Mouse (Mus musculus): ENCODE measurements around the gene Klhl26. TPM values are rescaled to one million over a fixed set of nuclear protein-coding genes. Genes with fewer than 3 reads are reported as not detected.

The Klhl26 gene
- polyA plus RNA-seq (2012; rRNA removed; ENCODE audit: low replicate concordance): 34.4 and 65.1 TPM in 2 replicates

GRCm38 (mm10) chr8:70476333-70477268 is at the start of gene Klhl26:
Gene Klhl26 (minus strand): TSS chr8:70476968.

GRCm38 (mm10) chr8:70510228-70510915 is 33.6 kb upstream of the Klhl26 start, which contains the start of gene Uba52:
Gene Uba52 (minus strand): TSS chr8:70510801.

GRCm38 (mm10) chr8:70506328-70507026 is 29.7 kb upstream of the Klhl26 start, which contains the start of gene Rex1bd:
Gene Rex1bd (minus strand): TSS chr8:70506752.

GRCm38 (mm10) chr8:70492664-70493640 is 16.2 kb upstream of the Klhl26 start, which contains the start of gene Crlf1:
Gene Crlf1 (plus strand): TSS chr8:70493158.

GRCm38 (mm10) chr8:70486941-70487520 is 10.3 kb upstream of the Klhl26 start, which contains the start of gene Tmem59l:
Gene Tmem59l (minus strand): TSS chr8:70487358.

GRCm38 (mm10) chr8:70439055-70439847 is 37.5 kb downstream of the Klhl26 start, which contains the start of gene Crtc1:
Gene Crtc1 (minus strand): TSS chr8:70439579.

Other genes with a start within 250 kb of the Klhl26 start
- gene Sugp2, start 242.7 kb downstream of the Klhl26 start, polyA plus RNA-seq (2012; rRNA removed; ENCODE audit: low replicate concordance): 37.0 and 50.6 TPM in 2 replicates
- 28.9 TPM in 2 replicates for gene Armc6, start 242.5 kb downstream of the Klhl26 start, polyA plus RNA-seq (2012; rRNA removed; ENCODE audit: low replicate concordance)
- 41.4 and 54.4 TPM in 2 replicates for gene Homer3, start 194.1 kb downstream of the Klhl26 start, polyA plus RNA-seq (2012; rRNA removed; ENCODE audit: low replicate concordance)
- gene Ddx49, start 174.5 kb downstream of the Klhl26 start, polyA plus RNA-seq (2012; rRNA removed; ENCODE audit: low replicate concordance): 39.0 and 64.2 TPM in 2 replicates
- 327 and 352 TPM in 2 replicates for gene Cope, start 174.4 kb downstream of the Klhl26 start, polyA plus RNA-seq (2012; rRNA removed; ENCODE audit: low replicate concordance)
- 1.3 and 8.5 TPM in 2 replicates for gene Cers1, start 161.2 kb downstream of the Klhl26 start, polyA plus RNA-seq (2012; rRNA removed; ENCODE audit: low replicate concordance)
- 0.53 and 1.3 TPM in 2 replicates for gene Gdf1, start 147.2 kb downstream of the Klhl26 start, polyA plus RNA-seq (2012; rRNA removed; ENCODE audit: low replicate concordance)
- 24.6 and 43.5 TPM in 2 replicates for gene Upf1, start 123.7 kb downstream of the Klhl26 start, polyA plus RNA-seq (2012; rRNA removed; ENCODE audit: low replicate concordance)
- gene Comp, start 103.4 kb downstream of the Klhl26 start, polyA plus RNA-seq (2012; rRNA removed; ENCODE audit: low replicate concordance): 1.2 TPM in 2 replicates
- gene Crtc1, start 37.4 kb downstream of the Klhl26 start, polyA plus RNA-seq (2012; rRNA removed; ENCODE audit: low replicate concordance): 13.5 and 36.3 TPM in 2 replicates
- 7.8 TPM in 1 of 2 replicates, not detected in the other for gene Tmem59l, start 10.4 kb upstream of the Klhl26 start, polyA plus RNA-seq (2012; rRNA removed; ENCODE audit: low replicate concordance)
- 2.6 and 5.6 TPM in 2 replicates for gene Crlf1, start 16.2 kb upstream of the Klhl26 start, polyA plus RNA-seq (2012; rRNA removed; ENCODE audit: low replicate concordance)
- 210 and 310 TPM in 2 replicates for gene Rex1bd, start 29.8 kb upstream of the Klhl26 start, polyA plus RNA-seq (2012; rRNA removed; ENCODE audit: low replicate concordance)
- 477 and 704 TPM in 2 replicates for gene Uba52, start 33.8 kb upstream of the Klhl26 start, polyA plus RNA-seq (2012; rRNA removed; ENCODE audit: low replicate concordance)
- 427 and 435 TPM in 2 replicates for gene Fkbp8, start 50.8 kb upstream of the Klhl26 start, polyA plus RNA-seq (2012; rRNA removed; ENCODE audit: low replicate concordance)
- gene Kxd1, start 51.0 kb upstream of the Klhl26 start, polyA plus RNA-seq (2012; rRNA removed; ENCODE audit: low replicate concordance): 103 and 119 TPM in 2 replicates
- gene Ell, start 62.5 kb upstream of the Klhl26 start, polyA plus RNA-seq (2012; rRNA removed; ENCODE audit: low replicate concordance): 20.7 and 31.8 TPM in 2 replicates
- gene Isyna1, start 117.4 kb upstream of the Klhl26 start, polyA plus RNA-seq (2012; rRNA removed; ENCODE audit: low replicate concordance): 69.7 and 218 TPM in 2 replicates
- gene Ssbp4, start 131.9 kb upstream of the Klhl26 start, polyA plus RNA-seq (2012; rRNA removed; ENCODE audit: low replicate concordance): 125 and 281 TPM in 2 replicates
- 10.8 and 19.8 TPM in 2 replicates for gene Lrrc25, start 139.2 kb upstream of the Klhl26 start, polyA plus RNA-seq (2012; rRNA removed; ENCODE audit: low replicate concordance)
- 1.6 and 3.3 TPM in 2 replicates for gene Gdf15, start 155.5 kb upstream of the Klhl26 start, polyA plus RNA-seq (2012; rRNA removed; ENCODE audit: low replicate concordance)
- 37.1 and 48.1 TPM in 2 replicates for gene Pgpep1, start 183.4 kb upstream of the Klhl26 start, polyA plus RNA-seq (2012; rRNA removed; ENCODE audit: low replicate concordance)
- 50.4 and 106 TPM in 2 replicates for gene Lsm4, start 196.3 kb upstream of the Klhl26 start, polyA plus RNA-seq (2012; rRNA removed; ENCODE audit: low replicate concordance)
- gene Jund, start 222.0 kb upstream of the Klhl26 start, polyA plus RNA-seq (2012; rRNA removed; ENCODE audit: low replicate concordance): 135 and 458 TPM in 2 replicates
- 0.03 TPM in 1 of 2 replicates, not detected in the other for gene Iqcn, start 226.5 kb upstream of the Klhl26 start, polyA plus RNA-seq (2012; rRNA removed; ENCODE audit: low replicate concordance)
- 0.13 TPM in 1 of 2 replicates, not detected in the other for gene Gm3336, start 241.6 kb upstream of the Klhl26 start, polyA plus RNA-seq (2012; rRNA removed; ENCODE audit: low replicate concordance)
- 6.5 and 17.1 TPM in 2 replicates for gene Pde4c, start 246.8 kb upstream of the Klhl26 start, polyA plus RNA-seq (2012; rRNA removed; ENCODE audit: low replicate concordance)